Mouse (Mus musculus): ENCODE data around the gene Cacna1c.

DNA sequence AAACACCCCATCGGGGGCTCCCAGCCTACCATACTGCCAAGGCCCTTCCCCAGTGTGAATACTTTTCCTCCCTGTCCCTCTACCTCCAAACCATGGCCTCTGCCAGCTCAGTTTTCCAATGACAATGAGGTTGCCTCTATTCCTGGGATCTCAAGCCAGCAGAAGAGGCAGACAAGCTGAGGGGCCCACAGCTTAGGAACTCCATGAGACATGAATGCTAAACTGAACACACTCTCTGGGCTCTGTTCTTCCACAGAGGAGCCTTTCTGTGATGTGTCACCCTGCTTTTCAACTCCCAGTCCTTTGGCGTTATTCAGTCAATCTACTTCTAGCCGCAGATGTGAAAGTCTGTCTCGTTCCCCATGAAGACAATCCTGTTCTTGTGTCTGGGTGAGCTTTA is 399.8 kb downstream of the Cacna1c start:
- no peak for TF ChIP-seq CTCF (IDR thresholded peaks at IDR 0.05)
- TF ChIP-seq EP300 (IDR thresholded peaks at IDR 0.05): no peak

Measured in lung, postnatal 0 days (tissue).